Mouse (Mus musculus) lung, postnatal 25 days (tissue): ENCODE measurements around the gene Bphl.

Experiments used
- DNase-seq: peaks from one replicate; pipeline ENCODE4 v3.0.0; 2022; ENCODE audit warnings: low spot score

The Bphl gene

GRCm38 (mm10) chr13:34088871-34089288 lies 51.5 kb downstream of the Bphl start:
- no peak for DNase-seq

- no peak for DNase-seq
These were observed 52.0 kb downstream of the Bphl start for GRCm38 (mm10) chr13:34089358-34089757.

GRCm38 (mm10) chr13:34095542-34096435 lies 58.4 kb downstream of the Bphl start:
- no peak for DNase-seq

- peak; percentile 70 for DNase-seq
These were observed 59.1 kb downstream of the Bphl start for GRCm38 (mm10) chr13:34096455-34096854.

GRCm38 (mm10) chr13:34097086-34097485 lies 59.7 kb downstream of the Bphl start:
- DNase-seq = no peak

- DNase-seq = no peak
These were observed 63.3 kb downstream of the Bphl start for GRCm38 (mm10) chr13:34100733-34101132.

- no peak for DNase-seq
These were observed 63.9 kb downstream of the Bphl start for GRCm38 (mm10) chr13:34101247-34101646.

- peak; percentile 30 for DNase-seq
These were observed 64.5 kb downstream of the Bphl start for GRCm38 (mm10) chr13:34101908-34102307.

- DNase-seq = no peak
These were observed 68.0 kb downstream of the Bphl start for GRCm38 (mm10) chr13:34105364-34105763.

- no peak for DNase-seq
These were observed 68.9 kb downstream of the Bphl start for GRCm38 (mm10) chr13:34106256-34106655.

GRCm38 (mm10) chr13:34106999-34107398 lies 69.6 kb downstream of the Bphl start:
- no peak for DNase-seq

GRCm38 (mm10) chr13:34109035-34109676 lies 71.8 kb downstream of the Bphl start:
- no peak for DNase-seq

GRCm38 (mm10) chr13:34109677-34110058 lies 72.3 kb downstream of the Bphl start:
- peak; percentile 55 for DNase-seq

GRCm38 (mm10) chr13:34111019-34111418 lies 73.6 kb downstream of the Bphl start:
- DNase-seq = no peak

GRCm38 (mm10) chr13:34111878-34112277 lies 74.5 kb downstream of the Bphl start:
- no peak for DNase-seq

- DNase-seq = peak; percentile 65
These were observed 75.1 kb downstream of the Bphl start for GRCm38 (mm10) chr13:34112369-34113081.

- DNase-seq = no peak
These were observed 75.7 kb downstream of the Bphl start for GRCm38 (mm10) chr13:34113086-34113485.

GRCm38 (mm10) chr13:34114654-34115053 lies 77.3 kb downstream of the Bphl start:
- no peak for DNase-seq

- no peak for DNase-seq
These were observed 79.1 kb downstream of the Bphl start for GRCm38 (mm10) chr13:34116508-34116907.

- no peak for DNase-seq
These were observed 81.4 kb downstream of the Bphl start for GRCm38 (mm10) chr13:34118816-34119215.

- no peak for DNase-seq
These were observed 82.0 kb downstream of the Bphl start for GRCm38 (mm10) chr13:34119406-34119805.

- no peak for DNase-seq
These were observed 83.1 kb downstream of the Bphl start for GRCm38 (mm10) chr13:34120536-34120935.
